Mouse (Mus musculus) stomach, embryonic 14.5 days (tissue): Measurements from ENCODE around the gene Trim41. TPM values are rescaled to one million over a fixed set of nuclear protein-coding genes. Genes with fewer than 3 reads are reported as not detected.

Experiments
- ATAC-seq: fragments of 200-750 bp; cut with Nextera tagmentation; 2 replicates; pipeline ENCODE4 v1.8.0; 2017; ENCODE audit warnings: low read depth, moderate TSS enrichment; ENCODE audit not compliant: insufficient number of reproducible peaks, insufficient read depth, low FRiP score
- H3K27ac ChIP-seq: fragments of 300-500 bp; sonication (generic); 2 replicates; pipeline ENCODE4 v1.5.1; 2014; ENCODE audit warnings: mild to moderate bottlenecking, low read length, moderate library complexity, mixed read lengths
- H3K27me3 ChIP-seq: fragments of 300-500 bp; sonication (generic); 2 replicates; pipeline ENCODE4 v1.6.1; 2014; ENCODE audit warnings: low read length, control low read depth, mixed read lengths; ENCODE audit not compliant: control insufficient read depth, insufficient read depth
- H3K36me3 ChIP-seq: fragments of 300-500 bp; sonication (generic); 2 replicates; pipeline ENCODE4 v1.6.1; 2014; ENCODE audit warnings: mild to moderate bottlenecking, control low read depth, low read length, moderate library complexity, mixed read lengths; ENCODE audit not compliant: control insufficient read depth, insufficient read depth
- H3K4me1 ChIP-seq: fragments of 300-500 bp; sonication (generic); 2 replicates; pipeline ENCODE4 v1.6.1; 2014; ENCODE audit warnings: low read length, control low read depth, mixed read lengths; ENCODE audit not compliant: control insufficient read depth, insufficient read depth
- H3K4me2 ChIP-seq: fragments of 300-500 bp; sonication (generic); replicated peaks from 2 replicates; pipeline ENCODE4 v1.6.1; 2014; ENCODE audit warnings: low read depth, low read length, control low read depth
- H3K4me3 ChIP-seq: fragments of 300-500 bp; sonication (generic); 2 replicates; pipeline ENCODE4 v1.5.1; 2014; ENCODE audit warnings: low read depth, low read length, control low read depth
- H3K9ac ChIP-seq: fragments of 300-500 bp; sonication (generic); replicated peaks from 2 replicates; pipeline ENCODE4 v1.6.1; 2014; ENCODE audit warnings: low read depth, mild to moderate bottlenecking, control low read depth, low read length, moderate library complexity, mixed read lengths
- H3K9me3 ChIP-seq: fragments of 300-500 bp; sonication (generic); 2 replicates; pipeline ENCODE4 v1.6.1; 2016; ENCODE audit warnings: low read depth, low read length, control low read depth; ENCODE audit not compliant: control insufficient read depth
- WGBS: fragments of 180-500 bp; shearing (Covaris S2); extraction: QIAGEN DNeasy Blood & Tissue Kit; methylation state at CpG from one replicate; pipeline ENCODE4 v1.1.7; 2014; 5-methylcytosine and 5-hydroxymethylcytosine counted together
- polyA plus RNA-seq: library from polyadenylated mRNA; unstranded; fragments of >200 nt; fragmentation: Nextera tagmentation; extraction: Ambion mirVana; gene quantifications from 2 replicates; pipeline ENCODE4 v1.2.1, GENCODE M21; 2014

Trim41 gene
- polyA plus RNA-seq, 1 experiment from 2014 or later: 6.2 TPM

DNA sequence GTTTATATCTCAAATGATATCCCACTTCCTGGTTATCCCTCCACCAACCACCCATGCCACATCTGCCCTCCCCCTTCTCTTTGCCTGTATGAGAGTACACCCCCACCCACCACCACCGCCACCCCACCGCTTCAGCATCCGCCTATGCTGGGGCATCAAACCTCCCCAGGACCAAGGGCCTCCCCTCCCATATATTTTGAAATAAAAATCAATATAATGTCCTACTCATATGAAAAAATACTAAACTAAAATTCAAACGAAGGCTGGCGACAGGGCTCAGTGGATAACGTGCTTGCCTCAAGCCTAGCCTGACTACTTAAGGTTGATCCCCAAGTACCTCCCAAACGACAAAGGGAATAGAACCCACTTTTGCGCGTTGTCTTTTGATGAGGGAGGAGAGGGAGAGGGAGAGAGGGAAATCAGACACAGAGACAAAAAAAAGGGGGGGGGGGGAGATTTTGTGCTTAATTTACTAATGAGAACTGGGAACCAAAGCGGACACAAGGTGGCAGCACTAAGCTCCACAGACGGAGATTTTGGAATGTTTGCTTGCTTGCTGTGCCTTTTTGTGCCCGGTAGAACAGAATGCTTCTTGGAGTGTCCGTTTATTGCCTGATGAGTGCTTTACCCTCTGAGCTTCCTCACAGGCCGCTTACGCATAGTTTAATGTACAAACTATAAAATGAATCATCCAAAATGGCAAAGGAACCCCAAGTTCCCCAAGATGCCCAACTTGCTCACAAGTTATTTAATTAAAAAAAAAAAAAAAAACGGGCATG is 28.7 kb downstream of the Trim41 start:
- WGBS: 13% methylated on average over 16 of the region's 16 CpGs
- no peaks in the 10 kb centered on the region for H3K4me1 ChIP-seq
- H3K9ac ChIP-seq: peak overlapping the region; percentile 21; the same call in 1 of the 2 replicates
- no peaks in the 10 kb centered on the region for H3K9me3 ChIP-seq
- H3K4me2 ChIP-seq: peak overlapping the region; percentile 47
- H3K4me3 ChIP-seq: peak overlapping the region; percentile 33
- no peak overlapping the region for H3K27ac ChIP-seq
- ATAC-seq: 0 out of 2 replicates have a peak, but pooled peaks have one; percentile 43
- H3K27me3 ChIP-seq: no peaks in the 10 kb centered on the region
- H3K36me3 ChIP-seq: no peaks in the 10 kb centered on the region

DNA sequence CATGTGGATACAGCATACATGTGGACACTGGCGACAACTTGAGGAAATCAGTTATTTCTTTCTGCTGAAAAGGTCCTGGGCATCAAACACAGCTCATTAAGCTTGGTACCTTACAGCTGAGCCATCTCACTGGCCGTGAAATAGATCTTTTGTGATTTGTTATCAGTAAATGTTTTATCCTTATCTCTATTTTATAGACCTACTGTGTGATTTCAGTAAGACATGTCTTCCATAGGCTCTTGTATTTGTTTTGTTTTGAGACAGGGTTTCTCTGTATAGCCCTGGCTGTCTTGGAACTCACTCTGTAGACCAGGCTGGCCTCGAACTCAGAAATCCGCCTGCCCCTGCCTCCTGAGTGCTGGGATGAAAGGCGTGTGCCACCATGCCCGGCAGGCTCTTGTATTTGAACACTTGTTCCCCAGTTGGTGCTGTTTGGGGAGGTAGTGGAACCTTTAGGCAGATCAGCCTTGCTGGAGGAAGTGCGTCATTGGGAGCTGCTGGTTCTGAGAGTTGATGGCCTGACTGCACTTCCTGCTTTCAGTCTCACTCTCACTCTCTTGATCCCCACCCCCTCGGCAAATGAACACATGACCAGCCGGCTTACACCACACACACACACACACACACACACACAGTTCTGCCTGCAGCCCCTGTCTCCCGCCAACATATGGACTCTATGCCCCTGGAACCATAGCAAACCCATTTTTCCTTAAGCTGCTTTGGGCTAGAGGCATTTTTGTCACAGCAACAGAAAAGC is 29.5 kb downstream of the Trim41 start:
- no peaks in the 10 kb centered on the region for H3K9me3 ChIP-seq
- peak overlapping the region; percentile 33; the same call in 1 of the 2 replicates for H3K4me3 ChIP-seq
- H3K4me1 ChIP-seq: no peaks in the 10 kb centered on the region
- no peak overlapping the region for H3K27ac ChIP-seq
- H3K27me3 ChIP-seq: no peaks in the 10 kb centered on the region
- H3K9ac ChIP-seq: 0 out of 2 replicates have a peak overlapping the region, but pooled peaks have one; percentile 21
- H3K36me3 ChIP-seq: no peaks in the 10 kb centered on the region
- H3K4me2 ChIP-seq: peak overlapping the region; percentile 47
- peak; percentile 70; the same call in 1 of the 2 replicates for ATAC-seq
- WGBS: 51% methylated on average over 10 of the region's 10 CpGs

DNA sequence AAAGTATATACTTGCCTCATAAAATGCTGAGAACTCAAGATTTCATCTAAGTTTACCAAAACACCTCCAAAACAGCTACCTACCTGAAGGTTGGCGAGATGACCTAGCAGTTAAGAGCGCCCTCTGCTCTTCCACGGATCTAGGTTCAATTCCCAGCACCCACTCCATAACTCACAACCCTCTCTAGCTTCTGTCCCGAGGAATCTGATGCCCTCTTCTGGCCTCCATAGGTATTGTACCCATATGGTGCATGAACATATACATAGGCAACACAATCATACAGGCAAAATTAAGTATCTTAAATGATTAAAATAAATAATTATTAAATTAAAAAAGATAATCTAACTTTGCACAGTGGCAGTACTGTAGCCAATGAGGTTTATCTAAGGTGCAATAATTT is 34.9 kb downstream of the Trim41 start:
- no peak for ATAC-seq
- Histone ChIP-seq H3K36me3 (no peaks in the 10 kb centered on the region), H3K27ac (no peak overlapping the region), H3K4me1 (no peaks in the 10 kb centered on the region), H3K4me3 (no peak overlapping the region), H3K9ac (no peak overlapping the region), H3K4me2 (no peak overlapping the region), H3K9me3 (no peaks in the 10 kb centered on the region), H3K27me3 (no peaks in the 10 kb centered on the region)
- WGBS: 86% methylated on average over 4 of the region's 4 CpGs

DNA sequence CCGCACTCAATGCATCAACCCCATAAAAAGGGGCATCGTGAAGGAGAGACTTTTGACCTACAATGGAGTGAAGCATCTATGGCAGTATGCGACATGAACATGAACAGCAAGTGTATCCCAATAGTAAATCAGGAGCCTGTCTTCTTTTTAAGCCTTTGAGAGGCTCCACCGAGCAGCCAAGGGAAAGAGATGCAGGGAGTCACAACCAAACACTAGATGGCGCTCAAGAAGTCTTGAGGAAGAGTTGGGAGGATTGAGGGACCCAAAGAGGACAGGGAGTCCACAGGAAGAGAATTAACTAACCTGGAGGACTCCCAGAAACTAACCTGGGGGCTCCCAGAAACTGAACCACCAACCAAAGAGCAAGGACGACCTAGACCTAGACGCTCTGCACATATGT is 37.7 kb downstream of the Trim41 start:
- Histone ChIP-seq H3K4me1 (0 out of 2 replicates have a peak, but pooled peaks cover 2% of the 10 kb centered on the region), H3K4me3 (no peak overlapping the region), H3K9me3 (no peaks in the 10 kb centered on the region), H3K9ac (no peak overlapping the region), H3K27me3 (no peaks in the 10 kb centered on the region), H3K27ac (no peak overlapping the region), H3K4me2 (no peak overlapping the region), H3K36me3 (no peaks in the 10 kb centered on the region)
- 38% methylated on average over 7 of the region's 7 CpGs for WGBS
- no peak for ATAC-seq

DNA sequence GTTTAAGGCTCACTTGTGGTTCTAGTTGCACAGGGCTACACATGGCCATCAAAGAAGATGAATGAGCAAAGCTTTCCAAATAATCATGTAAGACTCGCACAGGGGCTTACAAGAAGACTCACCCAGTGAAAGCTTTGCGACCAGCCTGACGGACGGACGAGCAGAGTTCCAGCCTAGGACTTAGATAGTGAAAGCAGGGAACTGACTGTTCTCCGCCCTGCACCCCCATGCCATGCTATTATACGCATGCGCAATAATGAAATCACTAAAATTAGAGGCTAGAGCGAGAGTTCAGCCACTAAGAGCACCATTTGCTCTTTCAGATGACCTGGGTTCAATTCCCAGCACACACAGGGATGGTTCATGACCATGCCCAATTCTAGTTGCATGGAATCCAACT is 39.9 kb downstream of the Trim41 start:
- H3K36me3 ChIP-seq: no peaks in the 10 kb centered on the region
- no peaks in the 10 kb centered on the region for H3K27me3 ChIP-seq
- H3K4me3 ChIP-seq: no peak overlapping the region
- 78% methylated on average over 9 of the region's 9 CpGs for WGBS
- H3K4me2 ChIP-seq: no peak overlapping the region
- no peak for ATAC-seq
- no peak overlapping the region for H3K27ac ChIP-seq
- H3K9ac ChIP-seq: no peak overlapping the region
- 0 out of 2 replicates have a peak, but pooled peaks cover 3% of the 10 kb centered on the region for H3K4me1 ChIP-seq
- H3K9me3 ChIP-seq: no peaks in the 10 kb centered on the region

DNA sequence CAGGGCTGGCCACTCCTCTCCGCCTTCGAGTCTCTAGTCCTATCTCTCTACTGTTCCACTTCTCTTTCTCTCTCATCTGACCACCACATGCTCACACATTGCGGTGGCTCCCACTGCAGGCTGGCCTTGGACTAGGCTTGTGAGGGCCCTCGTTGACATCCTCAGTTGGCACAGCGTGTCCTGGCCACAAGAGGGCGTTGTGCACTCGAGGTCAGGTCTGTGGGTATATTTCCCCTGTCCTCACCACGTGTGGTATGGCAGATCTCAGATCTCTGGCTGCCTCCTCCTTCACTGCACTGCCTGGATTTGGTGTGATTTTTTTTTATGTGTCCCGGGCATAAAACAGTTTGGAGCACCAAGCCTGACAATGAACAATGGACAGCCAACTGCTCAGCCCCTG is 40.5 kb downstream of the Trim41 start:
- Histone ChIP-seq H3K27ac (no peak overlapping the region), H3K27me3 (no peaks in the 10 kb centered on the region), H3K4me1 (0 out of 2 replicates have a peak, but pooled peaks cover 3% of the 10 kb centered on the region), H3K4me2 (no peak overlapping the region), H3K9ac (no peak overlapping the region), H3K4me3 (no peak overlapping the region), H3K9me3 (no peaks in the 10 kb centered on the region), H3K36me3 (no peaks in the 10 kb centered on the region)
- ATAC-seq: no peak
- 42% methylated on average over 9 of the region's 9 CpGs for WGBS

DNA sequence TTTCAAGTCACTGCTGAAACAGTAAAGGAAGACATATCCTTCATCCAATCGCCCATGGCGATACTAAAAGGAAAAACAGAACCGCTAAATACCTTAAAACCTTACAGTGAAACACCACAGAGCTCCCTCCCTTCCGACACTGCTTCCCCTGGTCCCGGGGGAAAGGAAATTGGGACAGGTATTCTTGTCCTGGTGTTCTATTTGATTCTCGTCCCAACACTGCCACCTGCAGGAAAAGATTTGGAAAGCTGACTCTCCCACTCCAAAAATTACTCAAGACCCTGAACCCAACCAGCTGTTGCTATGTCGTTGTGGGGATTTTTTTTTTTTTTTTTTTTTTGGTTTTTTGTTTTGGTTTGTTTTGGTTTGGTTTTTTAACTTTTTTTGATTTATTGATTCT is 41.7 kb downstream of the Trim41 start:
- no peak overlapping the region for H3K4me3 ChIP-seq
- 2% methylated on average over 7 of the region's 7 CpGs for WGBS
- H3K9me3 ChIP-seq: no peaks in the 10 kb centered on the region
- no peaks in the 10 kb centered on the region for H3K36me3 ChIP-seq
- no peak overlapping the region for H3K9ac ChIP-seq
- no peak overlapping the region for H3K27ac ChIP-seq
- ATAC-seq: no peak
- 0 out of 2 replicates have a peak overlapping the region, but pooled peaks have one; percentile 12 for H3K4me2 ChIP-seq
- no peaks in the 10 kb centered on the region for H3K27me3 ChIP-seq
- H3K4me1 ChIP-seq: 0 out of 2 replicates have a peak, but pooled peaks cover 3% of the 10 kb centered on the region

DNA sequence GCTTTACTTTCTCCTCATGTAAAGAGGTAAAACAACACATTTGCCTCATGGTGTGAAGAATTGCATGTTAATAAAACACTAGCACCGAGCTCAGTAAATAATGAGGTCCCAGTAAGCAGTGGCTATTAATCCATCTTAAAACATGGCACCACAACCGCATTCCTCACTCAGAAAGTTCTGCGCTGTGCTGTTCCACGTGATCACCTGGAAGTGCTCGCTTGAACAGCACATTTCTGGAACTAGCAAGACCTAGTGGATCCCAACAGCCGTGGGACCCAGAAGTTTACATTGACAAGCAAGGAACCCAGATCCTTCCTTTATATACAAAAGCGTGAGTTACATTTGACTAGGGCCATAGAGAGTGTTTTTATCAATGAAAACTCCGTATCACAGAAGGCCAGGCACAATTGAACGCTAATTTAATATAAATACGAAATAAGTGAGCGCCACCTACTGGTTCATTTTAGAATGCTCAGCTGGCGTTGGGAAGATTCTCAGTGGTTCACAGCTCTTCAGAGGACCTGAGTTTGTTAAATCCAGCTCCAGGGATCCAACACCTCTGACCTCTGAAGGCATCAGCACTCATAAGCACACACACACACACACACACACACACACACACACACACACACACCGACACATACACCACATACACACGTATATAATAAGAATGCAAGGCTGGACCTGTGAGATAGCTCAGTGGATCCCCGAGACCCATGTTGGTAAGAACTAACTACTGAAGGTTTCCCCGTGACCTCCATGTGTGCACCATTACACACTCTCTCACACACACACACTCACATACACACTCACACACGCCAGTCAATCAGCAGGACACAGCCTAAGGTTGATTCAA is 42.5 kb downstream of the Trim41 start:
- ATAC-seq: no peak
- Histone ChIP-seq H3K36me3 (no peaks in the 10 kb centered on the region), H3K9ac (no peak overlapping the region), H3K4me2 (peak overlapping the region; percentile 30; the same call in 1 of the 2 replicates), H3K27ac (no peak overlapping the region), H3K4me3 (no peak overlapping the region), H3K9me3 (no peaks in the 10 kb centered on the region), H3K27me3 (no peaks in the 10 kb centered on the region), H3K4me1 (0 out of 2 replicates have a peak, but pooled peaks cover 3% of the 10 kb centered on the region)
- 31% methylated on average over 17 of the region's 17 CpGs for WGBS
